Mouse (Mus musculus) thymus, adult 18-20 months (tissue): Measurements from ENCODE around the gene Plekha3.

Source experiments
- DNase-seq, 2 experiments: peaks; one replicate each; pipeline ENCODE4 v3.0.0; 2022; ENCODE audit warnings: mixed read lengths in 2 of 2

Plekha3 gene

DNA sequence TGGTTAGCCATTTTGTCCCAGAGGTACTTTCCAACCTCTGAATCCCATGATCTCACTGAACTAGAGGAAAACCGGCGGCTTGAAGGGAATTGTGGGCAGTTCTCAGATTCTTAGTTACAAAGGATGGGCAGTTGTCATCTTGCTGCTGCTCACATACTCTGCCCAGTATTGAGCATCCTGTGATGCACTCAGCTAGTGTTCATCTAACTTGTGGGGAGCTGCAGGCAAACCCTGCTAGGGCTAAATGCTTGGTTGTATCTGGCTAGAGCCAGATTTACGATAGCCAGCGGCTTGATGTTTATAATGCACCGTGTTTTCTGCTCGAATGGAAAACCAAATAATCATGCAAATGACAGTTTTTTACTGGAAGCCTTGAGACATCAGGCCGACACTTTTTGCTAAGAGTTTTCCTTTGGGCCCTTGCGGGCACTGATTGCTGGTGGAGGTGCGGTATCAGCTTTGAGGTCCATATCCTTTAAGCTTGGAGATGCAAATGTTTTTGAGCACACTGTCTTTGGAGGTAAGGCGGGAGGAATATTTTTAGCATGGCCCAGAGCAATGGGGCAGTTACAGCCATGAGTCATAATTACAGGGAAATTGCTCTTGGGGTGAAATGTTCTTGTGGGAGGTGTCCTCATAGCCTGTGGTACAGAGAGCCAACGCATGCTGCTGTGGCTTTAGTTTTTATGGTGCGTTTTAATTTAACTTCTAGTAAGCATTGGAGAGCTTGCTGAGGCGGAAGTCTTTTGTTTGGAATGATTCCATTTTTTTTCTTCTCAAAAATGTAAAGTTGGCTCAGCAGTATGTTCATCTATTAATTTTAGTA is 1.5 kb downstream of the Plekha3 start:
- no peak for DNase-seq

GRCm38 (mm10) chr2:76682301-76682700 is 7.2 kb downstream of the Plekha3 start:
- DNase-seq: no peak

- DNase-seq: no peak
These were observed 11.9 kb downstream of the Plekha3 start for GRCm38 (mm10) chr2:76686986-76687385.

DNA sequence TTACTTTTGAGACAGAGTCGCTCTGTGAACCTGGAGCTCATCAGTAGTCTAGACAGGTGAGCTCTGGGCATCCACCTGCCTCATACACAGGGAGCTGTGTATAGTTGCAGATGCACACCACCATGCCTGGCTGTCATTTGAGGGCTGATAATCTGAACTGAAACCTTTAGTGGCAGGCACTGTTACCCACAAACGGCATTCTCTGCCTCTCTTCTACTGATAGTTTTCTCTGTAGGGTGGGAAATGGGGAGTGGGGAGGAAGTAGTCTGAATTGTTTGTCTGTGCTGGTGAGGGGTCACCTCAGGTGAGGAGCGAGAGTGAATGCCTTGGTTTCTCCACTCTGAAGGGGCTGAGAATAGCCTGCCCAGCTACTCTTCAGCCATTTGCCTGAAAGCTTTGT is 12.5 kb downstream of the Plekha3 start:
- no peak for DNase-seq

- no peak for DNase-seq
These were observed 13.1 kb downstream of the Plekha3 start for GRCm38 (mm10) chr2:76688162-76688561.

- DNase-seq: no peak
These were observed 15.5 kb downstream of the Plekha3 start for GRCm38 (mm10) chr2:76690436-76691204.

GRCm38 (mm10) chr2:76693765-76694164 is 18.7 kb downstream of the Plekha3 start:
- no peak for DNase-seq

DNA sequence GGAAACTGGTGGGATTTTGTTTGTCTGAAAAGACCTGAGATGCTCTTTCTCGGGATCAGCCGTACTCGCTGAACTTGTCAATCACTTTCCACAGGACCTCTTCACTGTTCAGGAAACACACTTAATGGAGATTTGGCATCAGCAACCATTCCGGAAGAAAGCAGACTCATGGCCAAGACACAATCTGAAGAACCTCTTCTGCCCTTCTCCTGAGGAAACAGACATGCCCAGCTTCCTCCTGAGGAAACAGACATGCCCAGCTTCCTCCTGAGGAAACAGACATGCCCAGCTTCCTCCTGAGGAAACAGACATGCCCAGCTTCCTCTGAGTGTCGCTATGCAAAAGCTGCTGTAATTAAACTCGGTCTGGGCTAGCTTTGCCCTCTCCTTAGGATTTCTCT is 20.2 kb downstream of the Plekha3 start:
- DNase-seq: no peak

- no peak for DNase-seq
These were observed 27.1 kb downstream of the Plekha3 start for GRCm38 (mm10) chr2:76702188-76702587.

DNA sequence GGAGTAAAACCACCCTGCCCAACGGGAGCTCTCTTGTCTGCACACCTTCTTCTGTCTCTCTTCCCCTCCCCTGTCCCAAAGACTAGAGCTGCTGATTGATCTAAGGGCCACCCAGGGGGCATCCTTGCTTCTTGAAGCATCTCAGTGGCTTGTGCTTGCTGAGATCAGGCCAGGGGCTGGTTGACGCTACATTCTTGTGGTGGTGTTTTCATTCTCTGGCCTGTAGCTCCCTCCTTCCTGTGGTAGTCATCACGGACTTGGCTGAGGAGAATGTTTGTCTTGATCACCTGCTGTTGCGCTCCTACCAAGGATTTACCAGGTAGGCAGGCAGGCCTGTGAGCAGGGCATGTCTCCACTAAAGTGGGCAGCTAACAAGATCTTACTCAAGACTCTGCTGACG is 27.7 kb downstream of the Plekha3 start:
- no peak for DNase-seq

- no peak for DNase-seq
These were observed 30.6 kb downstream of the Plekha3 start for GRCm38 (mm10) chr2:76705655-76706054.

DNA sequence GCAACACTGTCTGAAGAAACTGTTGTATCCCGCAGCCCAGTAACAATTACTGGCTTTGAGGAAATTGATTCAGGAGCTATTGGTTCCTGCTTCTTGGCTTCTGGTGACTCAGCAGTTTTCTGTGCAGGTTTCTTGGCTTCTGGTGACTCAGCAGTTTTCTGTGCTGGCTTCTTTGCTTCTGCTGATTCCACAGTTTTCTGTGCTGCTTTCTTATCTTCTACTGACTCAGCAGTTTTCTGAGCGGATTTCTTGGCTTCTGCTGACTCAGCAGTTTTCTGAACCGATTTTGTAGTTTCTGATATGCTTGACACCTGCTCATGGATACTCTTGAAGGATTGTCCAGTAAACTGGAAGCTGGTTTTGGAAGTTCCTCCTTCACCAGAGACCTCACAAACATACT is 33.4 kb downstream of the Plekha3 start:
- no peak for DNase-seq

- no peak for DNase-seq
These were observed 39.9 kb downstream of the Plekha3 start for GRCm38 (mm10) chr2:76714984-76715383.

GRCm38 (mm10) chr2:76719650-76720049 is 44.6 kb downstream of the Plekha3 start:
- DNase-seq: no peak
